Comparison of ENCODE assay signal across 15 mouse cellular contexts in the genomic region with DNA sequence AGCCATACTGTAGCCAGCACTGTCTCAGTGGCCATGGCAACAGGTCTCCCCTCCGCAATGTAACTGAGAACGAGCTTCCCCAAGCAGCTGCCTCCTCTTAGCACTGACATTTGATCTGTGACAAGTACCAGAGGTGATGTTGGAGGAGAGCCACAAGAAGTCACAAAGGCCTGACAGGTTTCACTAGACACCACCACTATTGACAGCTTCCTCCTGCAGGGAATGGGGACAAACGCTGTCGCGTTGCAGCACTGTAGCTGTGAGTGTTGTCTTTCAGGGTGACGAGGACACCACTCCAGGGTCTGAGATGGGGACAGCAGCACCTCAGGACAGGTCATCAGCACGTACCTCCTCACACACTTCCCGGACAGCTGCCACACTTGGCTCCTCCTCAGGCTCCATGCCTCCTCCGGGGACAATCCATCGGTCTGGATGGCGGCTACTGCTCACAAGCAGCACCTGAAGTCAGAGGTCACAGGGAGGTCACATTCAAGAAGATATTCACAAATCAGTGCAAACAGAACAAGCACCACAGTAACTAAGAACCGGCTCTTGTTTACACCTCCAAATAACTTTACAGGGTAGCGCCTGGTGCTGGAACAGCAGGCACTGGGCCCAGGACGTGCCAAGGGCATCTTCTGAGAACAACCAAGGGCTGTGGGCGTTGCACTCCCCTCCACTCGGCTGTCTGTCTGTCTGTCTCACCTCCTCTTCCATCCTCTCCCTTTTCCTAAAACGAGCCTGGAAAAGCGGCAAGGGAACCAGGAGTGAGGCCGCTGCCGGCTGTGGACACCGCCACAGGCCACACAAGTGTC. TPM values are rescaled to one million over a fixed set of nuclear protein-coding genes. Genes with fewer than 3 reads are reported as not detected.
DNase-seq lines count a peak whose midpoint lies in the region; ATAC-seq and TF ChIP-seq lines count a peak whose summit lies in the region.
"Had no signal": no experiment of that assay in that cellular context is flagged by ENCODE, and none has a peak within 500 bp of the region (broad histone marks: within the 10 kb centered on the region; RNA-seq: fewer than 3 reads in every experiment).

No protein-coding gene starts in this region.

- in situ Hi-C loops in ES-E14 (cut with MboI; ENCODE audit: low sequenced_read_pairs in 2 of 2, unreplicated experiment in 2 of 2) = no loop called here

- H3K27me3 ChIP-seq in forebrain, postnatal 0 days (ENCODE audit: insufficient read depth, low read length) = no peaks in the 10 kb centered on the region
- H3K27me3 ChIP-seq in forebrain, embryonic 16.5 days (replicated peaks; ENCODE audit: control insufficient read depth, insufficient read depth, low read length) = no peaks in the 10 kb centered on the region
- no peaks in the 10 kb centered on the region for H3K27me3 ChIP-seq in heart, embryonic 14.5 days (ENCODE audit: control insufficient read depth, insufficient read depth, low read length)

- peaks cover 42% of the 10 kb centered on the region for H3K36me3 ChIP-seq in forebrain, postnatal 0 days (ENCODE audit: insufficient read depth)
- H3K36me3 ChIP-seq in forebrain, embryonic 16.5 days (ENCODE audit: control insufficient read depth, insufficient read depth) = peaks cover 23% of the 10 kb centered on the region
- H3K36me3 ChIP-seq in ES-E14 (ENCODE audit: control insufficient read depth, insufficient read depth, low read length, poor library complexity, severe bottlenecking) = peaks cover 13% of the 10 kb centered on the region; the same call in 1 of the 2 replicates
- peaks cover 39% of the 10 kb centered on the region for H3K36me3 ChIP-seq in heart, embryonic 14.5 days (ENCODE audit: control insufficient read depth, insufficient read depth, low read length)

- ATAC-seq in forebrain, postnatal 0 days = 0 out of 2 replicates have a peak, but pooled peaks have one; percentile 10
- no peak for ATAC-seq in forebrain, embryonic 16.5 days
- ATAC-seq in heart, embryonic 14.5 days (ENCODE audit: insufficient number of reproducible peaks, insufficient read depth, low FRiP score, low read depth) = peak; percentile 74

- DNase-seq in forebrain, postnatal 0 days = no peak
- DNase-seq in layer of hippocampus, adult 2 months (ENCODE audit: low spot score in 2 of 2) = no peak
- DNase-seq in layer of hippocampus, adult 11-12 months (ENCODE audit: low spot score) = no peak
- no peak for DNase-seq in ES-E14 (ENCODE audit: low read depth, low spot score)
- DNase-seq in urinary bladder, postnatal 4 days (ENCODE audit: low spot score in 2 of 2) = no peak
- DNase-seq in liver = no peak
- DNase-seq: gastrocnemius, postnatal 10 days; right cerebral cortex, postnatal 25 days; thymus, postnatal 14 days had no signal

- H3K4me3 ChIP-seq in forebrain, postnatal 0 days (ENCODE audit: low read depth, low read length) = no peak overlapping the region
- no peak overlapping the region for H3K4me3 ChIP-seq in forebrain, embryonic 16.5 days (replicated peaks; ENCODE audit: low read length)
- H3K4me3 ChIP-seq in layer of hippocampus, adult 2 months = no peak overlapping the region
- H3K4me3 ChIP-seq in ES-E14 (ENCODE audit: insufficient read depth in 1 of 2, low read depth in 1 of 2, low read length in 2 of 2, poor library complexity in 1 of 2, severe bottlenecking in 1 of 2) = no peak overlapping the region
- H3K4me3 ChIP-seq in heart, embryonic 14.5 days (ENCODE audit: control insufficient read depth in 1 of 2, insufficient read depth in 1 of 2, low read depth in 1 of 2, low read length in 2 of 2) = no peak overlapping the region

- H3K9ac ChIP-seq in forebrain, postnatal 0 days = no peak overlapping the region
- H3K9ac ChIP-seq in forebrain, embryonic 16.5 days (replicated peaks; ENCODE audit: low read depth, low read length) = no peak overlapping the region
- H3K9ac ChIP-seq in ES-E14 (ENCODE audit: insufficient read depth, low read depth, low read length, poor library complexity, severe bottlenecking) = peak overlapping the region; percentile 29; the same call in 1 of the 2 replicates
- peak overlapping the region; percentile 55 for H3K9ac ChIP-seq in heart, embryonic 14.5 days (ENCODE audit: low read length)
- H3K9ac ChIP-seq: liver, embryonic 14.5 days had no signal

- peaks cover 5% of the 10 kb centered on the region; the same call in 1 of the 2 replicates for H3K4me1 ChIP-seq in forebrain, postnatal 0 days (ENCODE audit: insufficient read depth)
- H3K4me1 ChIP-seq in forebrain, embryonic 16.5 days (replicated peaks; ENCODE audit: control insufficient read depth, insufficient read depth, low read length) = peaks cover 14% of the 10 kb centered on the region
- H3K4me1 ChIP-seq in ES-E14 (ENCODE audit: control insufficient read depth in 2 of 2, insufficient read depth in 2 of 2, low read length in 2 of 2, poor library complexity in 1 of 2) = peaks cover 0 to 12% of the 10 kb centered on the region in 2 experiments; a peak in 2 of 4 replicates
- H3K4me1 ChIP-seq in heart, embryonic 14.5 days (ENCODE audit: control insufficient read depth in 2 of 2, insufficient read depth in 2 of 2, low read length in 2 of 2) = peaks cover 37 to 64% of the 10 kb centered on the region in 2 experiments

- 83% methylated on average over 21 of the region's 21 CpGs for WGBS in forebrain, postnatal 0 days
- 83% methylated on average over 21 of the region's 21 CpGs for WGBS in forebrain, embryonic 16.5 days
- 37% methylated on average over 21 of the region's 21 CpGs for WGBS in heart, embryonic 14.5 days

- H3K4me2 ChIP-seq in forebrain, postnatal 0 days (ENCODE audit: low read depth) = no peak overlapping the region
- H3K4me2 ChIP-seq in forebrain, embryonic 16.5 days (ENCODE audit: low read length) = no peak overlapping the region
- H3K4me2 ChIP-seq in heart, embryonic 14.5 days (ENCODE audit: low read length) = peak overlapping the region; percentile 39
- H3K4me2 ChIP-seq: midbrain, embryonic 11.5 days had no signal

- no peak for TF ChIP-seq CTCF in forebrain, postnatal 0 days (IDR thresholded peaks at IDR 0.05; ENCODE audit: low read depth)
- TF ChIP-seq CTCF in layer of hippocampus, adult 2 months (conservative IDR thresholded peaks at IDR 0.05) = no peak

- H3K9me3 ChIP-seq in forebrain, postnatal 0 days (ENCODE audit: low read length) = no peaks in the 10 kb centered on the region
- no peaks in the 10 kb centered on the region for H3K9me3 ChIP-seq in forebrain, embryonic 16.5 days (ENCODE audit: control insufficient read depth, low read length)
- H3K9me3 ChIP-seq in ES-E14 (ENCODE audit: control insufficient read depth, insufficient read depth, low read depth, low read length) = no peaks in the 10 kb centered on the region
- H3K9me3 ChIP-seq in heart, embryonic 14.5 days (ENCODE audit: control insufficient read depth, low read length) = no peaks in the 10 kb centered on the region

- peak overlapping the region; percentile 15; the same call in 1 of the 2 replicates for H3K27ac ChIP-seq in forebrain, postnatal 0 days (ENCODE audit: low read depth, low read length)
- H3K27ac ChIP-seq in forebrain, embryonic 16.5 days (ENCODE audit: low read length) = no peak overlapping the region
- peak overlapping the region; percentile 62; the same call in 1 of the 2 replicates for H3K27ac ChIP-seq in layer of hippocampus, adult 2 months
- peak overlapping the region; percentile 3; the same call in 1 of the 2 replicates for H3K27ac ChIP-seq in ES-E14 (ENCODE audit: insufficient read depth, low read depth, low read length, poor library complexity, severe bottlenecking)
- peak overlapping the region; percentile 84 to 94 for H3K27ac ChIP-seq in heart, embryonic 14.5 days (replicated peaks in 1 of 2; ENCODE audit: control insufficient read depth in 1 of 2, insufficient read depth in 1 of 2, low read depth in 2 of 2, low read length in 2 of 2)
- H3K27ac ChIP-seq: liver, embryonic 14.5 days had no signal

RNA-seq across cellular contexts. Expression of gene Nudt3, which starts 26.7 kb away (rescaled TPM):
- total RNA-seq in forebrain, postnatal 0 days (2014; rRNA removed) = 324 and 329 TPM in 2 replicates
- 249 TPM in 2 replicates for polyA plus RNA-seq in forebrain, postnatal 0 days (2015; fragmentation: Nextera tagmentation; extraction: Ambion mirVana)
- polyA plus RNA-seq in forebrain, embryonic 16.5 days (2015; fragmentation: Nextera tagmentation; extraction: Ambion mirVana) = 272 and 293 TPM in 2 replicates
- 100 to 1,000 TPM; 462 to 510 TPM for total RNA-seq in layer of hippocampus, adult 2 months (2021)
- 79.9 and 97.9 TPM in 2 replicates for total RNA-seq in ES-E14 (2012; rRNA removed)
- 52.9 and 67.0 TPM in 2 replicates for polyA plus RNA-seq in heart, embryonic 14.5 days (2014; fragmentation: Nextera tagmentation; extraction: Ambion mirVana)

RNA-seq across cellular contexts. Expression of gene AI413582, which starts 31.0 kb away (rescaled TPM):
- total RNA-seq in forebrain, postnatal 0 days (2014; rRNA removed) = 35.0 and 70.3 TPM in 2 replicates
- polyA plus RNA-seq in forebrain, postnatal 0 days (2015; fragmentation: Nextera tagmentation; extraction: Ambion mirVana) = 85.2 and 92.8 TPM in 2 replicates
- 31.9 and 49.8 TPM in 2 replicates for polyA plus RNA-seq in forebrain, embryonic 16.5 days (2015; fragmentation: Nextera tagmentation; extraction: Ambion mirVana)
- total RNA-seq in layer of hippocampus, adult 2 months (2021) = 10 to 100 TPM; 61.6 to 66.1 TPM
- total RNA-seq in ES-E14 (2012; rRNA removed) = 6.8 and 9.2 TPM in 2 replicates
- 18.5 and 24.2 TPM in 2 replicates for polyA plus RNA-seq in heart, embryonic 14.5 days (2014; fragmentation: Nextera tagmentation; extraction: Ambion mirVana)

RNA-seq across cellular contexts. Expression of gene RPS10-NUDT3, which starts 38.4 kb away (rescaled TPM):
- not detected in 2 replicates for total RNA-seq in forebrain, postnatal 0 days (2014; rRNA removed)
- polyA plus RNA-seq in forebrain, postnatal 0 days (2015; fragmentation: Nextera tagmentation; extraction: Ambion mirVana) = not detected in 2 replicates
- not detected in 2 replicates for polyA plus RNA-seq in forebrain, embryonic 16.5 days (2015; fragmentation: Nextera tagmentation; extraction: Ambion mirVana)
- not detected for total RNA-seq in layer of hippocampus, adult 2 months (2021)
- total RNA-seq in ES-E14 (2012; rRNA removed) = not detected in 2 replicates
- polyA plus RNA-seq in heart, embryonic 14.5 days (2014; fragmentation: Nextera tagmentation; extraction: Ambion mirVana) = not detected in 2 replicates
- total RNA-seq: adrenal gland, postnatal 36 days; gastrocnemius, postnatal 10 days; left cerebral cortex, postnatal 10 days had no signal
- polyA plus RNA-seq: liver, embryonic 14.5 days; midbrain, embryonic 11.5 days had no signal

RNA-seq across cellular contexts. Expression of gene Rps10, which starts 39.9 kb away (rescaled TPM):
- total RNA-seq in forebrain, postnatal 0 days (2014; rRNA removed) = 1,348 and 1,517 TPM in 2 replicates
- 502 and 620 TPM in 2 replicates for polyA plus RNA-seq in forebrain, postnatal 0 days (2015; fragmentation: Nextera tagmentation; extraction: Ambion mirVana)
- 467 and 512 TPM in 2 replicates for polyA plus RNA-seq in forebrain, embryonic 16.5 days (2015; fragmentation: Nextera tagmentation; extraction: Ambion mirVana)
- 100 to 1,000 TPM; 495 to 504 TPM for total RNA-seq in layer of hippocampus, adult 2 months (2021)
- total RNA-seq in ES-E14 (2012; rRNA removed) = 1,842 and 2,049 TPM in 2 replicates
- polyA plus RNA-seq in heart, embryonic 14.5 days (2014; fragmentation: Nextera tagmentation; extraction: Ambion mirVana) = 624 and 715 TPM in 2 replicates

RNA-seq across cellular contexts. Expression of gene Hmga1, which starts 40.3 kb away (rescaled TPM):
- total RNA-seq in forebrain, postnatal 0 days (2014; rRNA removed) = 84.7 and 99.1 TPM in 2 replicates
- polyA plus RNA-seq in forebrain, postnatal 0 days (2015; fragmentation: Nextera tagmentation; extraction: Ambion mirVana) = 122 and 123 TPM in 2 replicates
- polyA plus RNA-seq in forebrain, embryonic 16.5 days (2015; fragmentation: Nextera tagmentation; extraction: Ambion mirVana) = 107 and 113 TPM in 2 replicates
- total RNA-seq in layer of hippocampus, adult 2 months (2021) = 10 to 100 TPM; 30.5 to 38.2 TPM
- total RNA-seq in ES-E14 (2012; rRNA removed) = 142 and 175 TPM in 2 replicates
- polyA plus RNA-seq in heart, embryonic 14.5 days (2014; fragmentation: Nextera tagmentation; extraction: Ambion mirVana) = 113 and 126 TPM in 2 replicates

Comparison
In these comparisons a context has a peak if more than half of its experiments do, and no peak if none do; other contexts are left out.
1. H3K9ac ChIP-seq: peak in ES-E14 (single experiment) and heart, embryonic 14.5 days (single experiment); none in forebrain, postnatal 0 days (single experiment) and forebrain, embryonic 16.5 days (single experiment).